Mouse (Mus musculus): Measurements from ENCODE around the gene Gucd1. TPM values are rescaled to one million over a fixed set of nuclear protein-coding genes. Genes with fewer than 3 reads are reported as not detected.
"Not testable (repeated sequence)": the region's sequence is repeated elsewhere in the genome, so short reads cannot be mapped to it uniquely, and the experiment has no call there.

Gene Gucd1
- polyA plus RNA-seq, 1 experiment from 2014 or later, result 19.4 TPM

- Histone ChIP-seq H3K4me2 (ENCODE audit: low read depth, low read length) (no peak overlapping the region), H3K9me3 (ENCODE audit: control insufficient read depth, low read length) (no peaks in the 10 kb centered on the region), H3K4me1 (ENCODE audit: control insufficient read depth, insufficient read depth, low read length) (no peaks in the 10 kb centered on the region), H3K27me3 (ENCODE audit: control insufficient read depth, insufficient read depth, low read length) (no peaks in the 10 kb centered on the region), H3K9ac (replicated peaks; ENCODE audit: low read depth, low read length) (no peak overlapping the region), H3K36me3 (ENCODE audit: control insufficient read depth, insufficient read depth, low read length) (no peaks in the 10 kb centered on the region), H3K4me3 (ENCODE audit: low read depth, low read length) (no peak overlapping the region), H3K27ac (ENCODE audit: low read depth, low read length) (no peak overlapping the region)
- no peak for ATAC-seq (ENCODE audit: low read depth)
- WGBS, result 81% methylated on average over 10 of the region's 10 CpGs
Observed at GRCm38 (mm10) chr10:75378688-75379087, 139.1 kb downstream of the Gucd1 start.

GRCm38 (mm10) chr10:75373655-75374351 lies 144.0 kb downstream of the Gucd1 start:
- H3K36me3 ChIP-seq (ENCODE audit: control insufficient read depth, insufficient read depth, low read length); H3K4me2 ChIP-seq (ENCODE audit: low read depth, low read length); H3K4me3 ChIP-seq (ENCODE audit: low read depth, low read length); H3K27me3 ChIP-seq (ENCODE audit: control insufficient read depth, insufficient read depth, low read length); H3K27ac ChIP-seq (ENCODE audit: low read depth, low read length); H3K9me3 ChIP-seq (ENCODE audit: control insufficient read depth, low read length); H3K4me1 ChIP-seq (ENCODE audit: control insufficient read depth, insufficient read depth, low read length); H3K9ac ChIP-seq (replicated peaks; ENCODE audit: low read depth, low read length): not testable (repeated sequence)
- peak; percentile 60; the same call in 1 of the 2 replicates for ATAC-seq (ENCODE audit: low read depth)
- WGBS, result 68% methylated on average over 12 of the region's 19 CpGs

GRCm38 (mm10) chr10:75365231-75365633 lies 152.5 kb downstream of the Gucd1 start:
- Histone ChIP-seq H3K36me3 (ENCODE audit: control insufficient read depth, insufficient read depth, low read length) (no peaks in the 10 kb centered on the region), H3K4me3 (ENCODE audit: low read depth, low read length) (no peak overlapping the region), H3K9ac (replicated peaks; ENCODE audit: low read depth, low read length) (no peak overlapping the region), H3K27me3 (ENCODE audit: control insufficient read depth, insufficient read depth, low read length) (no peaks in the 10 kb centered on the region), H3K4me1 (ENCODE audit: control insufficient read depth, insufficient read depth, low read length) (peaks cover 6% of the 10 kb centered on the region; the same call in 1 of the 2 replicates), H3K27ac (ENCODE audit: low read depth, low read length) (no peak overlapping the region), H3K9me3 (ENCODE audit: control insufficient read depth, low read length) (no peaks in the 10 kb centered on the region), H3K4me2 (ENCODE audit: low read depth, low read length) (no peak overlapping the region)
- WGBS, result 64% methylated on average over 6 of the region's 6 CpGs
- ATAC-seq (ENCODE audit: low read depth), result no peak

GRCm38 (mm10) chr10:75364796-75365195 lies 153.0 kb downstream of the Gucd1 start:
- Histone ChIP-seq H3K36me3 (ENCODE audit: control insufficient read depth, insufficient read depth, low read length) (no peaks in the 10 kb centered on the region), H3K27ac (ENCODE audit: low read depth, low read length) (no peak overlapping the region), H3K27me3 (ENCODE audit: control insufficient read depth, insufficient read depth, low read length) (no peaks in the 10 kb centered on the region), H3K4me2 (ENCODE audit: low read depth, low read length) (no peak overlapping the region), H3K4me1 (ENCODE audit: control insufficient read depth, insufficient read depth, low read length) (peaks cover 6% of the 10 kb centered on the region; the same call in 1 of the 2 replicates), H3K9ac (replicated peaks; ENCODE audit: low read depth, low read length) (no peak overlapping the region), H3K9me3 (ENCODE audit: control insufficient read depth, low read length) (no peaks in the 10 kb centered on the region), H3K4me3 (ENCODE audit: low read depth, low read length) (no peak overlapping the region)
- no peak for ATAC-seq (ENCODE audit: low read depth)
- WGBS, result 77% methylated on average over 9 of the region's 9 CpGs

- not testable (repeated sequence) for H3K9ac ChIP-seq (replicated peaks; ENCODE audit: low read depth, low read length); H3K9me3 ChIP-seq (ENCODE audit: control insufficient read depth, low read length); H3K27me3 ChIP-seq (ENCODE audit: control insufficient read depth, insufficient read depth, low read length); H3K4me2 ChIP-seq (ENCODE audit: low read depth, low read length); H3K4me1 ChIP-seq (ENCODE audit: control insufficient read depth, insufficient read depth, low read length); H3K36me3 ChIP-seq (ENCODE audit: control insufficient read depth, insufficient read depth, low read length); H3K4me3 ChIP-seq (ENCODE audit: low read depth, low read length)
- WGBS, result 5% methylated on average over 1 of the region's 1 CpGs
- H3K27ac ChIP-seq (ENCODE audit: low read depth, low read length), result peak overlapping the region; percentile 44; the same call in 1 of the 2 replicates
- peak; percentile 79; the same call in 1 of the 2 replicates for ATAC-seq (ENCODE audit: low read depth)
Observed at GRCm38 (mm10) chr10:75364214-75364690, 153.5 kb downstream of the Gucd1 start.

- Histone ChIP-seq H3K27ac (ENCODE audit: low read depth, low read length) (no peak overlapping the region), H3K4me1 (ENCODE audit: control insufficient read depth, insufficient read depth, low read length) (no peaks in the 10 kb centered on the region), H3K4me2 (ENCODE audit: low read depth, low read length) (no peak overlapping the region), H3K9me3 (ENCODE audit: control insufficient read depth, low read length) (no peaks in the 10 kb centered on the region), H3K36me3 (ENCODE audit: control insufficient read depth, insufficient read depth, low read length) (no peaks in the 10 kb centered on the region), H3K4me3 (ENCODE audit: low read depth, low read length) (no peak overlapping the region), H3K9ac (replicated peaks; ENCODE audit: low read depth, low read length) (no peak overlapping the region), H3K27me3 (ENCODE audit: control insufficient read depth, insufficient read depth, low read length) (no peaks in the 10 kb centered on the region)
- WGBS, result 91% methylated on average over 4 of the region's 4 CpGs
- no peak for ATAC-seq (ENCODE audit: low read depth)
Observed at GRCm38 (mm10) chr10:75355341-75355740, 162.4 kb downstream of the Gucd1 start.

- H3K9me3 ChIP-seq (ENCODE audit: control insufficient read depth, low read length); H3K9ac ChIP-seq (replicated peaks; ENCODE audit: low read depth, low read length); ATAC-seq (ENCODE audit: low read depth); H3K4me3 ChIP-seq (ENCODE audit: low read depth, low read length); H3K36me3 ChIP-seq (ENCODE audit: control insufficient read depth, insufficient read depth, low read length); H3K4me1 ChIP-seq (ENCODE audit: control insufficient read depth, insufficient read depth, low read length); H3K27me3 ChIP-seq (ENCODE audit: control insufficient read depth, insufficient read depth, low read length); H3K27ac ChIP-seq (ENCODE audit: low read depth, low read length); H3K4me2 ChIP-seq (ENCODE audit: low read depth, low read length): not testable (repeated sequence)
- 71% methylated on average over 7 of the region's 9 CpGs for WGBS
Observed at GRCm38 (mm10) chr10:75353838-75354241, 163.9 kb downstream of the Gucd1 start.

- no peaks in the 10 kb centered on the region for H3K4me1 ChIP-seq (ENCODE audit: control insufficient read depth, insufficient read depth, low read length)
- H3K4me3 ChIP-seq (ENCODE audit: low read depth, low read length), result no peak overlapping the region
- H3K27ac ChIP-seq (ENCODE audit: low read depth, low read length), result no peak overlapping the region
- ATAC-seq (ENCODE audit: low read depth), result no peak
- H3K9me3 ChIP-seq (ENCODE audit: control insufficient read depth, low read length), result no peaks in the 10 kb centered on the region
- no peak overlapping the region for H3K9ac ChIP-seq (replicated peaks; ENCODE audit: low read depth, low read length)
- H3K27me3 ChIP-seq (ENCODE audit: control insufficient read depth, insufficient read depth, low read length), result no peaks in the 10 kb centered on the region
- no peaks in the 10 kb centered on the region for H3K36me3 ChIP-seq (ENCODE audit: control insufficient read depth, insufficient read depth, low read length)
- no peak overlapping the region for H3K4me2 ChIP-seq (ENCODE audit: low read depth, low read length)
- WGBS, result 97% methylated on average over 12 of the region's 12 CpGs
Observed at GRCm38 (mm10) chr10:75352541-75352940, 165.2 kb downstream of the Gucd1 start.

GRCm38 (mm10) chr10:75350564-75350963 lies 167.2 kb downstream of the Gucd1 start:
- no peak for ATAC-seq (ENCODE audit: low read depth)

More at GRCm38 (mm10) chr10:75350564-75350963, 167.2 kb downstream of the Gucd1 start:
- Histone ChIP-seq H3K4me3 (ENCODE audit: low read depth, low read length) (no peak overlapping the region), H3K4me2 (ENCODE audit: low read depth, low read length) (no peak overlapping the region), H3K4me1 (ENCODE audit: control insufficient read depth, insufficient read depth, low read length) (no peaks in the 10 kb centered on the region), H3K27ac (ENCODE audit: low read depth, low read length) (no peak overlapping the region), H3K36me3 (ENCODE audit: control insufficient read depth, insufficient read depth, low read length) (no peaks in the 10 kb centered on the region), H3K27me3 (ENCODE audit: control insufficient read depth, insufficient read depth, low read length) (no peaks in the 10 kb centered on the region), H3K9me3 (ENCODE audit: control insufficient read depth, low read length) (no peaks in the 10 kb centered on the region), H3K9ac (replicated peaks; ENCODE audit: low read depth, low read length) (no peak overlapping the region)
- WGBS, result 91% methylated on average over 5 of the region's 5 CpGs

Measured in neural tube, embryonic 14.5 days (tissue).